Mouse (Mus musculus): ENCODE data around the gene Gm13283. TPM values are rescaled to one million over a fixed set of nuclear protein-coding genes. Genes with fewer than 3 reads are reported as not detected.
"Not testable (repeated sequence)": the region's sequence is repeated elsewhere in the genome, so short reads cannot be mapped to it uniquely, and the experiment has no call there.

Gene Gm13283
- not detected in 2 replicates for polyA plus RNA-seq (2014; fragmentation: Nextera tagmentation; extraction: Ambion mirVana)

GRCm38 (mm10) chr4:88759610-88760268 lies at the start of gene Gm13283:
Gene Gm13283, plus strand, starts transcription at chr4:88760119.
- not testable (repeated sequence) for DNase-seq; H3K27me3 ChIP-seq (ENCODE audit: control insufficient read depth, insufficient read depth, low read length); H3K9ac ChIP-seq (replicated peaks; ENCODE audit: low read length); H3K4me1 ChIP-seq (ENCODE audit: control insufficient read depth, insufficient read depth, low read length); H3K27ac ChIP-seq (replicated peaks; ENCODE audit: low read depth, low read length); ATAC-seq (ENCODE audit: low FRiP score, low TSS enrichment); H3K36me3 ChIP-seq (ENCODE audit: control insufficient read depth, insufficient read depth, low read length); H3K9me3 ChIP-seq (ENCODE audit: control insufficient read depth, low read length)
- Histone ChIP-seq H3K4me3 (replicated peaks; ENCODE audit: low read depth, low read length) (peak within 1 kb of the TSS; percentile 21; the same call in 1 of the 2 replicates), H3K4me2 (ENCODE audit: low read length) (peak within 1 kb of the TSS; percentile 51)
- WGBS = 21% methylated on average over 8 of the region's 14 CpGs

GRCm38 (mm10) chr4:88714281-88714680 lies 45.6 kb upstream of the Gm13283 start:
- WGBS = 100% methylated on average over 1 of the region's 1 CpGs
- H3K4me3 ChIP-seq (replicated peaks; ENCODE audit: low read depth, low read length) = no peak overlapping the region
- H3K4me1 ChIP-seq (ENCODE audit: control insufficient read depth, insufficient read depth, low read length) = peaks cover 17% of the 10 kb centered on the region
- no peak for DNase-seq
- H3K27me3 ChIP-seq (ENCODE audit: control insufficient read depth, insufficient read depth, low read length) = no peaks in the 10 kb centered on the region
- H3K27ac ChIP-seq (replicated peaks; ENCODE audit: low read depth, low read length) = no peak overlapping the region
- H3K9me3 ChIP-seq (ENCODE audit: control insufficient read depth, low read length) = no peaks in the 10 kb centered on the region
- H3K4me2 ChIP-seq (ENCODE audit: low read length) = no peak overlapping the region
- peaks cover 26% of the 10 kb centered on the region for H3K36me3 ChIP-seq (ENCODE audit: control insufficient read depth, insufficient read depth, low read length)
- no peak overlapping the region for H3K9ac ChIP-seq (replicated peaks; ENCODE audit: low read length)
- ATAC-seq (ENCODE audit: low FRiP score, low TSS enrichment) = no peak

- ATAC-seq (ENCODE audit: low FRiP score, low TSS enrichment) (no peak), DNase-seq (no peak)
- Histone ChIP-seq H3K27ac (replicated peaks; ENCODE audit: low read depth, low read length) (no peak overlapping the region), H3K4me2 (ENCODE audit: low read length) (no peak overlapping the region), H3K36me3 (ENCODE audit: control insufficient read depth, insufficient read depth, low read length) (peaks cover 28% of the 10 kb centered on the region), H3K9me3 (ENCODE audit: control insufficient read depth, low read length) (no peaks in the 10 kb centered on the region), H3K27me3 (ENCODE audit: control insufficient read depth, insufficient read depth, low read length) (no peaks in the 10 kb centered on the region), H3K4me1 (ENCODE audit: control insufficient read depth, insufficient read depth, low read length) (peaks cover 23% of the 10 kb centered on the region), H3K9ac (replicated peaks; ENCODE audit: low read length) (no peak overlapping the region), H3K4me3 (replicated peaks; ENCODE audit: low read depth, low read length) (no peak overlapping the region)
Observed at GRCm38 (mm10) chr4:88715059-88715458, 44.9 kb upstream of the Gm13283 start.

DNA sequence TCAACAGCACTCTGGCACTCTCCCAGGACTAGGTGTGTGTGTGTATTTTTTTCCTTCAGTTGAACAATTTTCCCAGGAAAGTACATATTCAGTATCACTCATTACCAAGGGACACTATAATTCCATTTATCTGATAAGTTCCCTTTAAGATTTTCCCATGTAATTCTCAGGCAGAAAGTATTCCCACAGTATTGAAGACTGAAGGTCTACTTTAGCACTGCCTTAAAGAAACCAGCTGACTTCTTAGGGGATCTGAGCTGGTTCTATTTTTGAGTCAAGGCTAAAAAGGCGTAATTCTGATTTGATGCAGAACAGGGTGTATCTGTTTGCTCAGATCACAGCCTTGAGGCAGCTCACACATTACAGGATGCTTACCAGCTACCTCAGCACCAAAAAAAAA lies 41.2 kb upstream of the Gm13283 start:
- H3K27ac ChIP-seq (replicated peaks; ENCODE audit: low read depth, low read length) = no peak overlapping the region
- H3K4me1 ChIP-seq (ENCODE audit: control insufficient read depth, insufficient read depth, low read length) = peaks cover 35% of the 10 kb centered on the region
- WGBS = 45% methylated on average over 1 of the region's 1 CpGs
- peak overlapping the region; percentile 26 for H3K4me3 ChIP-seq (replicated peaks; ENCODE audit: low read depth, low read length)
- peaks cover 28% of the 10 kb centered on the region for H3K36me3 ChIP-seq (ENCODE audit: control insufficient read depth, insufficient read depth, low read length)
- H3K9me3 ChIP-seq (ENCODE audit: control insufficient read depth, low read length) = no peaks in the 10 kb centered on the region
- DNase-seq (no peak), ATAC-seq (ENCODE audit: low FRiP score, low TSS enrichment) (no peak)
- H3K9ac ChIP-seq (replicated peaks; ENCODE audit: low read length) = peak overlapping the region; percentile 42; the same call in 1 of the 2 replicates
- peak overlapping the region; percentile 93 for H3K4me2 ChIP-seq (ENCODE audit: low read length)
- no peaks in the 10 kb centered on the region for H3K27me3 ChIP-seq (ENCODE audit: control insufficient read depth, insufficient read depth, low read length)

- H3K9ac ChIP-seq (replicated peaks; ENCODE audit: low read length) = peak within 1 kb of the TSS; percentile 98
- no peaks in the 10 kb centered on the region for H3K9me3 ChIP-seq (ENCODE audit: control insufficient read depth, low read length)
- under 1% methylated on average over 82 of the region's 82 CpGs for WGBS
- peaks cover 11% of the 10 kb centered on the region for H3K36me3 ChIP-seq (ENCODE audit: control insufficient read depth, insufficient read depth, low read length)
- peak within 1 kb of the TSS; percentile 93 for H3K4me2 ChIP-seq (ENCODE audit: low read length)
- no peaks in the 10 kb centered on the region for H3K27me3 ChIP-seq (ENCODE audit: control insufficient read depth, insufficient read depth, low read length)
- H3K4me1 ChIP-seq (ENCODE audit: control insufficient read depth, insufficient read depth, low read length) = peaks cover 33% of the 10 kb centered on the region
- H3K27ac ChIP-seq (replicated peaks; ENCODE audit: low read depth, low read length) = peak within 1 kb of the TSS; percentile 97
- peak; percentile 98 for DNase-seq
- H3K4me3 ChIP-seq (replicated peaks; ENCODE audit: low read depth, low read length) = peak within 1 kb of the TSS; percentile 98
- peak; percentile 96 for ATAC-seq (ENCODE audit: low FRiP score, low TSS enrichment)
Observed at GRCm38 (mm10) chr4:88721791-88722721, 37.9 kb upstream of the Gm13283 start, which contains the start of the genes Gm26566 and Klhl9. Gene Gm26566, plus strand, starts transcription at chr4:88721805. Gene Klhl9, minus strand, starts transcription at chr4:88722465.

- DNase-seq (no peak), ATAC-seq (ENCODE audit: low FRiP score, low TSS enrichment) (no peak)
- Histone ChIP-seq H3K27me3 (ENCODE audit: control insufficient read depth, insufficient read depth, low read length) (no peaks in the 10 kb centered on the region), H3K4me1 (ENCODE audit: control insufficient read depth, insufficient read depth, low read length) (peaks cover 23% of the 10 kb centered on the region), H3K36me3 (ENCODE audit: control insufficient read depth, insufficient read depth, low read length) (peaks cover 7% of the 10 kb centered on the region), H3K4me2 (ENCODE audit: low read length) (no peak overlapping the region), H3K9ac (replicated peaks; ENCODE audit: low read length) (no peak overlapping the region), H3K27ac (replicated peaks; ENCODE audit: low read depth, low read length) (no peak overlapping the region), H3K9me3 (ENCODE audit: control insufficient read depth, low read length) (no peaks in the 10 kb centered on the region), H3K4me3 (replicated peaks; ENCODE audit: low read depth, low read length) (no peak overlapping the region)
- 70% methylated on average over 8 of the region's 8 CpGs for WGBS
Observed at GRCm38 (mm10) chr4:88723497-88724090, 36.3 kb upstream of the Gm13283 start.

DNA sequence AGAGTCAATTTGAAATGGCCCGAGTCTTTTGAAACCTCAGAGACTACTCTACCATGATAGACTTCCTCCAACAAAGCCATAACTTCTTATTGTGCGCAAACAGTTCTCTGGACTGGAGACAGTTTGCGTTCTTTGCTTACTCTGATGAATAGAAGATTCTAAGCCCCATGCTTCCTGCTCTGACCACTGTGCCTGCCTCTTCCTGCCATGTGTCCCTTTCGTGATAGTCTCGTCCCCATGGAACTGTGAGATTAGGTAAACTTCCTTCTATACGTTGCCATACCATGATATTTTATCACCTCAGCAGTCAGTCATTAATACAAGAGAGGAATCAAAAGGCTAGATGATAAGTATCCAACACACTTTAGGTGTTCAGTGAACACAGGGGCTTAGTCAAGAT lies 33.2 kb upstream of the Gm13283 start:
- DNase-seq = no peak
- no peaks in the 10 kb centered on the region for H3K27me3 ChIP-seq (ENCODE audit: control insufficient read depth, insufficient read depth, low read length)
- no peaks in the 10 kb centered on the region for H3K36me3 ChIP-seq (ENCODE audit: control insufficient read depth, insufficient read depth, low read length)
- no peak overlapping the region for H3K27ac ChIP-seq (replicated peaks; ENCODE audit: low read depth, low read length)
- ATAC-seq (ENCODE audit: low FRiP score, low TSS enrichment) = no peak
- 93% methylated on average over 6 of the region's 6 CpGs for WGBS
- H3K9ac ChIP-seq (replicated peaks; ENCODE audit: low read length) = no peak overlapping the region
- H3K4me3 ChIP-seq (replicated peaks; ENCODE audit: low read depth, low read length) = no peak overlapping the region
- no peak overlapping the region for H3K4me2 ChIP-seq (ENCODE audit: low read length)
- H3K9me3 ChIP-seq (ENCODE audit: control insufficient read depth, low read length) = no peaks in the 10 kb centered on the region
- H3K4me1 ChIP-seq (ENCODE audit: control insufficient read depth, insufficient read depth, low read length) = no peaks in the 10 kb centered on the region

GRCm38 (mm10) chr4:88727324-88727723 lies 32.6 kb upstream of the Gm13283 start:
- no peak overlapping the region for H3K4me3 ChIP-seq (replicated peaks; ENCODE audit: low read depth, low read length)
- H3K27me3 ChIP-seq (ENCODE audit: control insufficient read depth, insufficient read depth, low read length) = no peaks in the 10 kb centered on the region
- no peak overlapping the region for H3K27ac ChIP-seq (replicated peaks; ENCODE audit: low read depth, low read length)
- ATAC-seq (ENCODE audit: low FRiP score, low TSS enrichment) (no peak), DNase-seq (peak; percentile 57)
- 3% methylated on average over 1 of the region's 1 CpGs for WGBS
- H3K9ac ChIP-seq (replicated peaks; ENCODE audit: low read length) = no peak overlapping the region
- H3K4me2 ChIP-seq (ENCODE audit: low read length) = no peak overlapping the region
- H3K36me3 ChIP-seq (ENCODE audit: control insufficient read depth, insufficient read depth, low read length) = no peaks in the 10 kb centered on the region
- H3K9me3 ChIP-seq (ENCODE audit: control insufficient read depth, low read length) = no peaks in the 10 kb centered on the region
- H3K4me1 ChIP-seq (ENCODE audit: control insufficient read depth, insufficient read depth, low read length) = no peaks in the 10 kb centered on the region
